Mouse (Mus musculus): Measurements from ENCODE around the gene Entpd7. TPM values are rescaled to one million over a fixed set of nuclear protein-coding genes. Genes with fewer than 3 reads are reported as not detected.

The Entpd7 gene
- polyA plus RNA-seq, 1 experiment from 2014 or later: 12.3 TPM

Other genes with a start within 250 kb of the Entpd7 start
- gene Cnnm1, start 249.2 kb upstream of the Entpd7 start, polyA plus RNA-seq (2015; fragmentation: Nextera tagmentation; extraction: Ambion mirVana): 0.19 TPM in 2 replicates
- 57.8 and 59.0 TPM in 2 replicates for gene Got1, start 165.1 kb upstream of the Entpd7 start, polyA plus RNA-seq (2015; fragmentation: Nextera tagmentation; extraction: Ambion mirVana)
- gene Nkx2-3, start 77.3 kb upstream of the Entpd7 start, polyA plus RNA-seq (2015; fragmentation: Nextera tagmentation; extraction: Ambion mirVana): 0.26 and 0.48 TPM in 2 replicates
- gene Slc25a28, start 14.8 kb upstream of the Entpd7 start, polyA plus RNA-seq (2015; fragmentation: Nextera tagmentation; extraction: Ambion mirVana): 13.7 and 14.3 TPM in 2 replicates
- 15.2 and 17.4 TPM in 2 replicates for gene Cutc, start 63.3 kb downstream of the Entpd7 start, polyA plus RNA-seq (2015; fragmentation: Nextera tagmentation; extraction: Ambion mirVana)
- 11.1 and 13.1 TPM in 2 replicates for gene Cox15, start 63.3 kb downstream of the Entpd7 start, polyA plus RNA-seq (2015; fragmentation: Nextera tagmentation; extraction: Ambion mirVana)
- gene Abcc2, start 92.5 kb downstream of the Entpd7 start, polyA plus RNA-seq (2015; fragmentation: Nextera tagmentation; extraction: Ambion mirVana): 3.7 and 4.0 TPM in 2 replicates